Mouse (Mus musculus) E14TG2a.4 (cell line): ENCODE results near the gene Cenpm.

Experiments used
- CTCF ChIP-seq: conservative IDR thresholded peaks from 2 replicates; pipeline ENCODE4 v1.5.1; 2014; ENCODE audit warnings: low read length
- NANOG ChIP-seq: IDR thresholded peaks from 2 replicates; pipeline ENCODE4 v1.6.1; 2014; ENCODE audit warnings: borderline replicate concordance, low read length, mixed read lengths
- POU5F1 ChIP-seq: IDR thresholded peaks from 2 replicates; pipeline ENCODE4 v1.6.1; 2014; ENCODE audit warnings: low read length, borderline replicate concordance

DNA sequence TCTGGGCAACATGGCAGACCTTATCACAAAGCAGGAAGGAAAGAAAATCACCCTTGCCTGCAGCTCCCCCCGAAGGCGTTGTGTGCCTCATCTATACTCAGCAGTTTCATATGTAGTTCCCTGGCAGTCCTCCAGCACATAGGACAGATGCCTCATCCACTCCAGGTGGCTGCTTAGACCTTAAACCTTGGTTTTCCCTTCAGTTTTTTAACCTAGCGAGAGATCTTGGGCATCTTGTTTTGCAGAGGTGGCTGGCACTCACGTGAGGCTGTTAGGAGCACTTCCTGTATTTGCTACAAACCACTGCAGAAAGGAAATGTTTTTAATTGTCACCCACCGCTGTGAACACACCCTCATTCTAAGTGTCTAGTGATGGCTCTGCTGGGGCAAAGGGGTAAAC is 57.6 kb downstream of the Cenpm start:
- TF ChIP-seq CTCF: no peak
- TF ChIP-seq NANOG: no peak
- no peak for TF ChIP-seq POU5F1
